Mouse (Mus musculus): ENCODE results near the gene Dph5.

Gene Dph5

GRCm38 (mm10) chr3:115951221-115951620 lies 63.6 kb downstream of the Dph5 start:
- peak; percentile 25 for DNase-seq (ENCODE audit: low read depth, low spot score)

- DNase-seq (ENCODE audit: low read depth, low spot score) = no peak
Measured at GRCm38 (mm10) chr3:115952356-115952755, 64.7 kb downstream of the Dph5 start.

- no peak for DNase-seq (ENCODE audit: low read depth, low spot score)
Measured at GRCm38 (mm10) chr3:115953088-115953487, 65.5 kb downstream of the Dph5 start.

DNA sequence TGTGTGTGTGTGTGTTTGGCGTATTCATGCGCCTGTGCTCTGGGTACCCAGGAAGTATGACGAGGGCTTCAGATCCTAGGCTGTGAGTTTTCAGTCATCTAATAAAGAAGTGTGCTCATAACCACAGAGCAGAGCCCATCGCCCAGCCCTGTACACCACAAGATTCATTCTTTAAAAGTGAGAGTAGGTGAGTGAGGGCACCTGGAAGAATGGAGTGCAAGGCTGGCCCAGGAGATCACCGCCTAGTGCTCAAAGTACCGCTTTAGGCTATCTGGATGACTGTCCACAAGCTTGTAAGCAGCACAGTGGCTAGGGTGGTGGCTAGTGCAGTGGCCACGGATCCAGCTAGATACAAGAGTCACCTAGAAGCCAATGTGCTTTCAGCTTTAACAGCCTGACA lies 69.6 kb downstream of the Dph5 start:
- no peak for DNase-seq (ENCODE audit: low read depth, low spot score)

- no peak for DNase-seq (ENCODE audit: low read depth, low spot score)
Measured at GRCm38 (mm10) chr3:115961311-115962027, 73.8 kb downstream of the Dph5 start.

DNA sequence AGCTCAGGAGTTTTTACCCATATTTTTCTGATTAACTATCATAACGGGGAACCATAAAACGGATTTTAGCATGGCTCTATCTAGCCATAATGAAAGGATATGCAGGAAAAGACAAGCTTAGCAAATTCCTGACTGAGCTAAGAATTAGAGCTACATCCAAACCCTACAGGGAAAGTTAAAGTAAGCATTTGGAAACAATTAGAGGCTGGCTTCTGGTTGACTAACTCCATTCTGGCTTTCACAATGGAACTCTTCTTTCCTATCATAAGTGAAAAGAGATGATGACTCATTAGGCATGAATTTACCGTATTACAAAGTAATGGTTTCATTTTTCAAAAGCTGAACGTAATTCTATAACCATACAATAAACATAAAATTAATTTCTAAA lies 74.4 kb downstream of the Dph5 start:
- no peak for DNase-seq (ENCODE audit: low read depth, low spot score)

DNA sequence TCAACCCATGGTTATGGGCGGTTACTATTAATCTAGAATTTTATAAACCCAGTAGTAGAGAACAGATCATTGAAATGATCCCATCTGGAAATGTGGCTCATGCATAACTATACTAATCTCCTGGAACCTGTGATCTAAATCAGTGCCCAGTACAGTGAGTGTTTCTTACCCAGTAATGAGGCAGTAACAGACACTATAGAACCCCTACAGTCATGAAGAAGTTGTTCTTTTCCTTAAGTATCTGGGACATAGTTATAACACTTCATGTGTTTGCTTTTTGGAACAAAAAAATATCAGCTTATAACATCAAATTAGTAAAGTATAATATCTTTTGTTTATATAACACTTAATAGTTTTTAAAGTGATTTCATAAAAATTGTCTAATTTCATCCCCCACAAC lies 76.0 kb downstream of the Dph5 start:
- no peak for DNase-seq (ENCODE audit: low read depth, low spot score)

GRCm38 (mm10) chr3:115964071-115964470 lies 76.4 kb downstream of the Dph5 start:
- DNase-seq (ENCODE audit: low read depth, low spot score) = no peak

DNA sequence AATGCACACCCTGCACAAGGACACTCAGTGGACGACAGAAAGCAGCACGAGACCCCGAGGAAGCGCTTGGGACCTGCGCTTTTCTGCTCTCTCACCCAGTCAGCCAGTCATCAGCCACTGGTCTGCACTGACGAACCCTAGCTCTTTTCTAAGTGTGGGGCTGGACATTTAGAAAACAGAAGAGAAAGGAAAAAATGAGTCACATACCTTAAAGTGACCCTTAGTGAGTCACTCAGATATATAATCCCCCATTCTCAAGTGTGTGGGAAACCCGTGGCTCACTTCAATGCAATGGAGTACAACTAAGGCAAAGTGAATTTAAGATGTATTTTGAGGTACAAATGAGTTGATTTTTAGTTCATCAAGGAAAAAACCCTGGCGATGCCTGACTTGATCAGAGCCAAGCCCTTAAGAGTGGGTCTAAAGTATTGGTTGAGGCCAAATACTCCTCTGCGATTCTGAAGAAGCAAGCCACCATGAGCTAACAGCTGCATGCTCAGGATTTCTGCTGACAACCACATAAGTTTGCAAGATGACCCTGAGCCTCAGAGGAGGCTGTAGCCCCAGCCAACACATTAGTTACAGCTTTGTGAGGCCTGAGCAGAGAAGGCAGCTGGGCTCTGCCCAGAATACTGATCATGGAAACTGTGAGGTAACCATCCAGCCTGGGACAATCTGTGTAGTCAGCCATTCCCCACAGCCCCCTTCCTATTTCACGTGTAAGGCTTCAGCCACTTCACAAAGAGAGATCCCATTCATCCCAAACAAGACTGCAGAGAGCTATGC lies 81.3 kb downstream of the Dph5 start:
- no peak for DNase-seq (ENCODE audit: low read depth, low spot score)

DNA sequence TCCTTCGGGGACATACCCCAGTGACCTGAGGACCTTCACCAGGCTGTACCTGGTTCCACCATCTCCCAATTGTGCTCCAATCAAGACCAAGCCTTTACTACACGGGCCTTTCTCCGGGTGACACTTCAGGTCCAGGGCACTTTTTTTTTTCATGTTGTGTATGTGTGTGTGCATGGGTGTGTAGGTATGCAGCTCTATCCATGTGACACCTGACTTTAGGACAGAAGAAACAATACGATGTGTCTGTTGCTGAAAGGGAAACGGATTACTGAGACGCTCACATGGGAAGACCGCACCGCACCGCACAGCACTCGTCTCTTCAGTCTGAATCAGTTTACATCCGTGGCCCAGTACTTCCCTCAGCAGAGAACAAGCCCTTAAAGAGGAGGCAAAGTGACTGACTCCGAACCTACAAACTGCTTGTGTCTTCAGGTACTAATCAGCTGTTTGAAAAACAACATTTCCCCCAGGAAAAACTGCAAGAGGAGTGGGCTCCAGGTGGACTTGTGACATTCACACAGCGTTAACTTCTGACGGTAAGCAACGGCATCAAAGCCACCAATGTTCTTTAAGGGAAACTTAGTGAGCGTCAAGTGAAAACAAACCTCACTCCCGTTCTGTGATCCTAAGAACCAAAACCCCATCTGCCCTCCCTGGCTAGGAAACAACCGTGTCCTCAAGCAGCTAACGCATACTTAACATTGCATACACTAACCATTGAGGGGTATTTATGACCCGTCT lies 83.6 kb downstream of the Dph5 start:
- no peak for DNase-seq (ENCODE audit: low read depth, low spot score)

DNA sequence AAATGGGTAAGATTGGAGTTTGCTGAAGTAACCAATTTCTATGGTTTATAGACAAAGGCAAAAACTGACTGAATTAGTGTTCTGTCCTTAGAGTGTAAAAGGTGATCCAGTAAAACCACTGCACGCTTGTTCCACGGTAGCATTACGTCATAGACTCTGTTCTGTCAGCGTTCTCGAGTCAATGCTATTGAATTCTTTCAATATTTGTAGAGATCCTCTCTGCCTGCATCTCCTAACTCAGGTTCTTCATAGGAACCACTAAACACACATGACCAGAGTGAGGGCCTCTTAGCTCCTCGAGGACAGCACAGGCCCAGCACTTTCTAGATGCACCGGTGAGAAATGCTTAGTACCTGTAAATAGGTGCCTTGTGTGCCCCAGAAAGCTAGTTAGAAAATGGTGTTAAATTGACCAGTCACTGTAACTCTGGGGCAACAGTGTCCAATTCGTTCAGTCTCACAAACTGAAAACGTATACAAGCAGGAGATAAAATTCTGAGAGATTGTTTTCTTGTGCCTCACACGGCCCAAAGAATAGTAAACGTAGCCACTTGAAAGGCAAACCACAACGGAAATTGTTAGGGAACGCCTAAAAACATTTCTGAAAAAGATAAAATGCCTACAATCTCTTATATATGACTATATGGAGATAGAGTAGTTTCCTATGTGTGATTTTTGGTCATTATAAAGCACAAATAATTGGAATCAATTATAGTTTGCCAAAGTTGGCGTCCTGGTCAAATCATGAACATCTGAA lies 84.4 kb downstream of the Dph5 start:
- DNase-seq (ENCODE audit: low read depth, low spot score) = no peak

GRCm38 (mm10) chr3:115974228-115974627 lies 86.6 kb downstream of the Dph5 start:
- no peak for DNase-seq (ENCODE audit: low read depth, low spot score)

- DNase-seq (ENCODE audit: low read depth, low spot score) = no peak
Measured at GRCm38 (mm10) chr3:115974995-115975394, 87.4 kb downstream of the Dph5 start.

GRCm38 (mm10) chr3:115979000-115979399 lies 91.4 kb downstream of the Dph5 start:
- no peak for DNase-seq (ENCODE audit: low read depth, low spot score)

DNA sequence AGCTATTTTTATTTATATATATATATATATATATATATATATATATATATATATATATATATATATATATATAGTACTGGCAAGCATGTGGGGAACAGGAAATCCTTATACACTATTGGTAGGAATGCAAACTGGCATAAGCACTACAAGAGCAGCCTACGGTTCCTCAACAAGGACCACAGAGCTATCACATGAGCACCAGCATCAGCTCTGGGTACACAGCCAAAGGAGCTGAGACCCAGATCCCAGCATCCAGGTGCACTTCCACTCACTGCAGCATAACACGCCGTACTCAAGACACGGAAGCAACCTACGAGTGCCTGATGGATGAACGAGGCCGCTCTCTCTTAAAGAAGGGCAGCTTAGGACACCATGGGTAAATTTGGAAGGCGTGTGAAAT lies 95.6 kb downstream of the Dph5 start:
- no peak for DNase-seq (ENCODE audit: low read depth, low spot score)

All from R1 (cell line).